Mouse (Mus musculus) ovary, postnatal 36 days (tissue): ENCODE measurements around the gene Fto.

ENCODE experiments used
- DNase-seq: peaks from one replicate; pipeline ENCODE4 v3.0.0; 2022; ENCODE audit warnings: low spot score, mixed read lengths

Fto gene

GRCm38 (mm10) chr8:91562600-91562999 lies 249.3 kb downstream of the Fto start:
- no peak for DNase-seq

GRCm38 (mm10) chr8:91563326-91563725 lies 250.0 kb downstream of the Fto start:
- no peak for DNase-seq

- DNase-seq = no peak
These were observed 252.7 kb downstream of the Fto start for GRCm38 (mm10) chr8:91565869-91566502.

- no peak for DNase-seq
These were observed 253.2 kb downstream of the Fto start for GRCm38 (mm10) chr8:91566503-91566869.

GRCm38 (mm10) chr8:91569874-91570273 lies 256.5 kb downstream of the Fto start:
- no peak for DNase-seq

GRCm38 (mm10) chr8:91570809-91571208 lies 257.5 kb downstream of the Fto start:
- DNase-seq = no peak

GRCm38 (mm10) chr8:91571978-91572377 lies 258.7 kb downstream of the Fto start:
- no peak for DNase-seq

GRCm38 (mm10) chr8:91572630-91573029 lies 259.3 kb downstream of the Fto start:
- DNase-seq = no peak

- no peak for DNase-seq
These were observed 262.3 kb downstream of the Fto start for GRCm38 (mm10) chr8:91575576-91575975.

GRCm38 (mm10) chr8:91576086-91576917 lies 263.0 kb downstream of the Fto start:
- no peak for DNase-seq

- no peak for DNase-seq
These were observed 263.6 kb downstream of the Fto start for GRCm38 (mm10) chr8:91576918-91577241.

- no peak for DNase-seq
These were observed 264.3 kb downstream of the Fto start for GRCm38 (mm10) chr8:91577605-91578004.

- no peak for DNase-seq
These were observed 271.5 kb downstream of the Fto start for GRCm38 (mm10) chr8:91584620-91585415.

- DNase-seq = no peak
These were observed 279.2 kb downstream of the Fto start for GRCm38 (mm10) chr8:91592436-91593105.

GRCm38 (mm10) chr8:91593202-91593781 lies 280.0 kb downstream of the Fto start:
- DNase-seq = no peak

GRCm38 (mm10) chr8:91599349-91599837 lies 286.1 kb downstream of the Fto start:
- no peak for DNase-seq

GRCm38 (mm10) chr8:91603751-91604150 lies 290.4 kb downstream of the Fto start:
- no peak for DNase-seq

- DNase-seq = no peak
These were observed 292.6 kb downstream of the Fto start for GRCm38 (mm10) chr8:91605901-91606300.

GRCm38 (mm10) chr8:91607091-91607490 lies 293.8 kb downstream of the Fto start:
- DNase-seq = no peak

GRCm38 (mm10) chr8:91611191-91611590 lies 297.9 kb downstream of the Fto start:
- no peak for DNase-seq

- no peak for DNase-seq
These were observed 298.5 kb downstream of the Fto start for GRCm38 (mm10) chr8:91611723-91612362.
